Mouse (Mus musculus): ENCODE measurements at regions not wholly inside any gene's neighbourhood (a gene's known extent, or its start where the extent isn't known, plus 50 kb on each side); places are given as distances from the start of the nearest gene placed in this dataset.

DNA sequence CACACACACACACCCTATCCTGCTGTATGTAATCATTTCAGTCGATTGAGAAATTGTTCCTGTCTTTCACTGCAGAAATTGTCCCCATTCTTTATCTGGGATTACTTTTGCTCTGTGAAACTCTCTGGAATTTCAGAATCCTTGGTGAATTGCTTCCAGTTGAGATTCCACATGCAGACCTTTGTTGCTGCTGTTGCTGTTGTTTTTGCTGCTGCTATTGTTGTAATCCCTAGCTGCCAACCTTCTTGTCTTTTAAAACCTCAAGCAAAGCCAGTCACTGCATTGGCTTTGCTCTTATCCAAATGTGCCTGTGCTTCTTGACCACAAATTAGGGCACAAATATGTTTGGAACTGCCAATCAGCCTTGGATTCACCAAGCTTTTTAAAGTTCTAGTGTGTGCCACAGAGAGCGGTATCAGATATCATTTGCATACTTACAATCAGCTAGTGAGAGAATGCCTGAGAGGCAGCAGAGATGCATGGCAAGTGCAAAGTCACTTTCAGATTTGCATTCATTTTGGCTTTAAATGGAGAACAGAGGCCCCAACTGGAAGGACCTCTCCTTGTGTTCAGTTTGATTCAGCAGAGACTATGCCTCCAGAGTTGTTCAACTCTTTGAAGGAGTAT lies 1187.0 kb upstream of the Map3k7 start:
- Histone ChIP-seq H3K4me3 (ENCODE audit: low read depth, low read length) (no peak overlapping the region), H3K4me1 (ENCODE audit: control insufficient read depth, insufficient read depth, low read length) (peaks cover 15% of the 10 kb centered on the region; the same call in 1 of the 2 replicates), H3K27ac (ENCODE audit: low read depth, low read length) (peak overlapping the region; percentile 57), H3K9me3 (ENCODE audit: control insufficient read depth, low read length) (no peaks in the 10 kb centered on the region), H3K4me2 (no peak overlapping the region), H3K36me3 (ENCODE audit: control insufficient read depth, insufficient read depth, low read length) (no peaks in the 10 kb centered on the region), H3K9ac (ENCODE audit: low read length) (no peak overlapping the region), H3K27me3 (ENCODE audit: control insufficient read depth, insufficient read depth, low read length) (no peaks in the 10 kb centered on the region)
- ATAC-seq (ENCODE audit: low FRiP score) (peak; percentile 84), DNase-seq (ENCODE audit: low spot score, missing footprints) (peak; percentile 89)
- 25% methylated on average over 2 of the region's 2 CpGs for WGBS

- Histone ChIP-seq H3K27ac (ENCODE audit: low read depth, low read length) (no peak overlapping the region), H3K27me3 (ENCODE audit: control insufficient read depth, insufficient read depth, low read length) (no peaks in the 10 kb centered on the region), H3K36me3 (ENCODE audit: control insufficient read depth, insufficient read depth, low read length) (no peaks in the 10 kb centered on the region), H3K4me1 (ENCODE audit: control insufficient read depth, insufficient read depth, low read length) (peaks cover 8% of the 10 kb centered on the region; the same call in 1 of the 2 replicates), H3K9me3 (ENCODE audit: control insufficient read depth, low read length) (no peaks in the 10 kb centered on the region), H3K9ac (ENCODE audit: low read length) (no peak overlapping the region), H3K4me3 (ENCODE audit: low read depth, low read length) (no peak overlapping the region), H3K4me2 (no peak overlapping the region)
- DNase-seq (ENCODE audit: low spot score, missing footprints): no peak
- 73% methylated on average over 2 of the region's 2 CpGs for WGBS
- no peak for ATAC-seq (ENCODE audit: low FRiP score)
These were observed 1182.2 kb upstream of the Map3k7 start for GRCm38 (mm10) chr4:30781649-30782048.

- Histone ChIP-seq H3K9ac (ENCODE audit: low read length) (no peak overlapping the region), H3K9me3 (ENCODE audit: control insufficient read depth, low read length) (no peaks in the 10 kb centered on the region), H3K4me1 (ENCODE audit: control insufficient read depth, insufficient read depth, low read length) (peaks cover 3% of the 10 kb centered on the region; the same call in 1 of the 2 replicates), H3K27ac (ENCODE audit: low read depth, low read length) (no peak overlapping the region), H3K36me3 (ENCODE audit: control insufficient read depth, insufficient read depth, low read length) (no peaks in the 10 kb centered on the region), H3K4me3 (ENCODE audit: low read depth, low read length) (no peak overlapping the region), H3K4me2 (no peak overlapping the region), H3K27me3 (ENCODE audit: control insufficient read depth, insufficient read depth, low read length) (no peaks in the 10 kb centered on the region)
- ATAC-seq (ENCODE audit: low FRiP score) (peak; percentile 61), DNase-seq (ENCODE audit: low spot score, missing footprints) (no peak)
- WGBS: 28% methylated on average over 5 of the region's 5 CpGs
These were observed 1173.8 kb upstream of the Map3k7 start for GRCm38 (mm10) chr4:30789976-30790657.

DNA sequence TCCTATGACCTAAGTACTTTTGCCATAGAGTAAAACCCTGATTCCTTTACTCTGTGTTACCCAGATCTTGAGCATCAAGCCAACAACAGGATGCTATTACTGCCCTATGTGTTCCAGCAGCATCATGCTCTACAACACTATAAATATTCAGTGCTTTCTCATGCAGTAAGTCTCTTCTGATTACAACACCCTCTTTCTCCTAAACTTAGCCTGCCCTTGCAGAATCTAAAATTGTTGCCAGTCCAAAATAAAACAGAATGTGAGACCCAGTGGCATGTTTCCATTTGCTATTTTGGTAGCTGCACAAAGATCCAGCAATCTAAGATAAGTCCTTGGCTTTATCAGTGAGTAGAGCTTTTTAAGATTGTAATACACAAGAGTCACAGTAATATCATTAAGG lies 1154.1 kb upstream of the Map3k7 start:
- no peaks in the 10 kb centered on the region for H3K36me3 ChIP-seq (ENCODE audit: control insufficient read depth, insufficient read depth, low read length)
- DNase-seq (ENCODE audit: low spot score, missing footprints) (no peak), ATAC-seq (ENCODE audit: low FRiP score) (no peak)
- H3K9me3 ChIP-seq (ENCODE audit: control insufficient read depth, low read length): no peaks in the 10 kb centered on the region
- no peak overlapping the region for H3K4me2 ChIP-seq
- H3K4me3 ChIP-seq (ENCODE audit: low read depth, low read length): no peak overlapping the region
- H3K9ac ChIP-seq (ENCODE audit: low read length): no peak overlapping the region
- no peak overlapping the region for H3K27ac ChIP-seq (ENCODE audit: low read depth, low read length)
- no peaks in the 10 kb centered on the region for H3K4me1 ChIP-seq (ENCODE audit: control insufficient read depth, insufficient read depth, low read length)
- no peaks in the 10 kb centered on the region for H3K27me3 ChIP-seq (ENCODE audit: control insufficient read depth, insufficient read depth, low read length)

- peaks cover 2% of the 10 kb centered on the region; the same call in 1 of the 2 replicates for H3K4me1 ChIP-seq (ENCODE audit: control insufficient read depth, insufficient read depth, low read length)
- H3K27ac ChIP-seq (ENCODE audit: low read depth, low read length): no peak overlapping the region
- no peaks in the 10 kb centered on the region for H3K9me3 ChIP-seq (ENCODE audit: control insufficient read depth, low read length)
- H3K36me3 ChIP-seq (ENCODE audit: control insufficient read depth, insufficient read depth, low read length): no peaks in the 10 kb centered on the region
- H3K9ac ChIP-seq (ENCODE audit: low read length): no peak overlapping the region
- no peaks in the 10 kb centered on the region for H3K27me3 ChIP-seq (ENCODE audit: control insufficient read depth, insufficient read depth, low read length)
- WGBS: 53% methylated on average over 5 of the region's 5 CpGs
- no peak overlapping the region for H3K4me2 ChIP-seq
- ATAC-seq (ENCODE audit: low FRiP score) (peak; percentile 89), DNase-seq (ENCODE audit: low spot score, missing footprints) (no peak)
- no peak overlapping the region for H3K4me3 ChIP-seq (ENCODE audit: low read depth, low read length)
These were observed 1108.4 kb upstream of the Map3k7 start for GRCm38 (mm10) chr4:30855361-30856056.

DNA sequence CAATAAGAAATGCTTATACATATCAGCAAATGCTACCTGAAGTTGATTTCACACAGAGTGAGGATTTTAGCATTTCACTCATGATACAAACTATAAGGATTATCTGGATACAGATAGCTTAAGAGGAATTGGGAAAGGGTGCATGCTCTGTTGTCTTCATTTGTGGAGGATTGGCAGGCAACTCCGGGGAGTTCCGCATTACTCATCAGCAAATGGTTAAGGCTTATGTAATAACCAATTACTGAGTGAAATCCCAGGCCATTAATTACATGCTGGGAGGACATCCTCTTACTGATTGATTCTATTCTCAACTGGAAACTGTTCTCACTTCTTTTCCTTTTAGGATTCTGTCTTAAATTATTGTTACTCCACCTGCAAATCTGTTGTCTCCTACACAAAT lies 1058.9 kb upstream of the Map3k7 start:
- H3K36me3 ChIP-seq (ENCODE audit: control insufficient read depth, insufficient read depth, low read length): no peaks in the 10 kb centered on the region
- H3K9me3 ChIP-seq (ENCODE audit: control insufficient read depth, low read length): no peaks in the 10 kb centered on the region
- DNase-seq (ENCODE audit: low spot score, missing footprints) (no peak), ATAC-seq (ENCODE audit: low FRiP score) (no peak)
- no peak overlapping the region for H3K4me3 ChIP-seq (ENCODE audit: low read depth, low read length)
- no peak overlapping the region for H3K27ac ChIP-seq (ENCODE audit: low read depth, low read length)
- H3K9ac ChIP-seq (ENCODE audit: low read length): no peak overlapping the region
- no peaks in the 10 kb centered on the region for H3K4me1 ChIP-seq (ENCODE audit: control insufficient read depth, insufficient read depth, low read length)
- H3K4me2 ChIP-seq: no peak overlapping the region
- WGBS: 82% methylated on average over 2 of the region's 2 CpGs
- no peaks in the 10 kb centered on the region for H3K27me3 ChIP-seq (ENCODE audit: control insufficient read depth, insufficient read depth, low read length)

DNA sequence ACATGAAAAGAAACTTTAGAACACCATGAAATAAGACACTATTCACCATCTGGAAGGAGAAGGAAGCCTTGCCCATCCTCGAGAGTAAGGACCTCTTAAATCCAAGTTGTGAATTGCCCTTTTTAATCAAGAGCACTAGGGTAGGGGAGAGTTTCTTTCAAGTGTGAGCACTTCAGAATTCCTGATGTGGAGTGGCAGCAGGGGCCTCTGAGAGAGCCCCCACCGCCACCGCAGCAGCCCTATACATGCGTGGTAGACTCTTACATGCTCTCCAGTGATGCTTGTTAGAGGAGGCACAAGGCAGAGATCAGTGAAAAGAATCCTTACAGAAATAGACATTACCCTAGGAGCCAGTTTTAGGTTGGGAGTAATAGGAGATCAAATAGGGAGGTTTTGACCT lies 1041.0 kb upstream of the Map3k7 start:
- Histone ChIP-seq H3K4me2 (no peak overlapping the region), H3K9me3 (ENCODE audit: control insufficient read depth, low read length) (no peaks in the 10 kb centered on the region), H3K9ac (ENCODE audit: low read length) (no peak overlapping the region), H3K27me3 (ENCODE audit: control insufficient read depth, insufficient read depth, low read length) (no peaks in the 10 kb centered on the region), H3K4me1 (ENCODE audit: control insufficient read depth, insufficient read depth, low read length) (no peaks in the 10 kb centered on the region), H3K36me3 (ENCODE audit: control insufficient read depth, insufficient read depth, low read length) (no peaks in the 10 kb centered on the region), H3K27ac (ENCODE audit: low read depth, low read length) (no peak overlapping the region), H3K4me3 (ENCODE audit: low read depth, low read length) (no peak overlapping the region)
- DNase-seq (ENCODE audit: low spot score, missing footprints): no peak
- ATAC-seq (ENCODE audit: low FRiP score): no peak
- 90% methylated on average over 4 of the region's 4 CpGs for WGBS

GRCm38 (mm10) chr4:30932358-30932757 lies 1031.5 kb upstream of the Map3k7 start:
- WGBS: 74% methylated on average over 3 of the region's 3 CpGs
- Histone ChIP-seq H3K9me3 (ENCODE audit: control insufficient read depth, low read length) (no peaks in the 10 kb centered on the region), H3K36me3 (ENCODE audit: control insufficient read depth, insufficient read depth, low read length) (no peaks in the 10 kb centered on the region), H3K27ac (ENCODE audit: low read depth, low read length) (no peak overlapping the region), H3K27me3 (ENCODE audit: control insufficient read depth, insufficient read depth, low read length) (no peaks in the 10 kb centered on the region), H3K4me1 (ENCODE audit: control insufficient read depth, insufficient read depth, low read length) (no peaks in the 10 kb centered on the region), H3K4me3 (ENCODE audit: low read depth, low read length) (no peak overlapping the region), H3K4me2 (no peak overlapping the region), H3K9ac (ENCODE audit: low read length) (no peak overlapping the region)
- peak; percentile 60 for DNase-seq (ENCODE audit: low spot score, missing footprints)
- no peak for ATAC-seq (ENCODE audit: low FRiP score)

Measured in midbrain, embryonic 11.5 days (tissue).